Mouse (Mus musculus) cortical plate, adult 2 months (tissue): ENCODE measurements around the gene Slc43a3. TPM values are rescaled to one million over a fixed set of nuclear protein-coding genes. Genes with fewer than 3 reads are reported as not detected.

ENCODE experiments used
- H3K27ac ChIP-seq: fragments of 200-500 bp; 2 replicates; pipeline ENCODE4 v1.5.1; 2012; ENCODE audit warnings: low read length, control low read depth, inconsistent platforms; ENCODE audit not compliant: insufficient read depth
- H3K4me1 ChIP-seq: fragments of 200-500 bp; 2 replicates; pipeline ENCODE4 v1.6.1; 2011; ENCODE audit warnings: low read length; ENCODE audit not compliant: control insufficient read depth, insufficient read depth
- H3K4me3 ChIP-seq: fragments of 200-500 bp; 2 replicates; pipeline ENCODE4 v1.5.1; 2011; ENCODE audit warnings: mild to moderate bottlenecking, low read length, control low read depth; ENCODE audit not compliant: insufficient read depth
- CTCF ChIP-seq: fragments of 200-500 bp; IDR thresholded peaks from 2 replicates; pipeline ENCODE4 v1.5.1; 2011; ENCODE audit warnings: mild to moderate bottlenecking, control low read depth, low read length; ENCODE audit not compliant: insufficient read depth; ENCODE audit errors: extremely low read depth
- POLR2A ChIP-seq: fragments of 200-500 bp; IDR thresholded peaks from 2 replicates; pipeline ENCODE4 v1.6.1; 2011; ENCODE audit warnings: mild to moderate bottlenecking, low read length, control low read depth; ENCODE audit not compliant: insufficient read depth; ENCODE audit errors: extremely low read depth
- polyA plus RNA-seq: library from polyadenylated mRNA; depleted of rRNA; stranded (reverse); fragments of >200 nt; gene quantifications from 2 replicates; pipeline ENCODE4 v1.2.3, GENCODE M21; 2012; rRNA removed

The Slc43a3 gene
- polyA plus RNA-seq, 1 experiment: 0.92 TPM

GRCm38 (mm10) chr2:84975580-84975979, 39.2 kb downstream of the Slc43a3 start:
- Histone ChIP-seq H3K4me3 (no peak overlapping the region), H3K27ac (no peak overlapping the region), H3K4me1 (no peaks in the 10 kb centered on the region)
- TF ChIP-seq POLR2A (no peak), CTCF (no peak)

- Histone ChIP-seq H3K27ac (no peak within 1 kb of the TSS), H3K4me3 (no peak within 1 kb of the TSS), H3K4me1 (no peaks in the 10 kb centered on the region)
- TF ChIP-seq CTCF (no peak), POLR2A (no peak)
Measured at GRCm38 (mm10) chr2:84980188-84980587, 43.8 kb downstream of the Slc43a3 start, which contains the start of gene Prg2. Prg2 (plus strand) TSS chr2:84980461.

GRCm38 (mm10) chr2:84987930-84988329, 51.6 kb downstream of the Slc43a3 start, which contains the start of gene Prg3:
Prg3 (plus strand) TSS chr2:84988215.
- no peaks in the 10 kb centered on the region for H3K4me1 ChIP-seq
- H3K4me3 ChIP-seq: no peak within 1 kb of the TSS
- TF ChIP-seq POLR2A (no peak), CTCF (no peak)
- H3K27ac ChIP-seq: no peak within 1 kb of the TSS

GRCm38 (mm10) chr2:84996376-84996775, 60.0 kb downstream of the Slc43a3 start:
- TF ChIP-seq CTCF: no peak
- TF ChIP-seq POLR2A: no peak
- H3K27ac ChIP-seq: no peak overlapping the region
- H3K4me3 ChIP-seq: no peak overlapping the region
- H3K4me1 ChIP-seq: no peaks in the 10 kb centered on the region

- no peak overlapping the region for H3K4me3 ChIP-seq
- H3K4me1 ChIP-seq: 0 out of 2 replicates have a peak, but pooled peaks cover 1% of the 10 kb centered on the region
- H3K27ac ChIP-seq: no peak overlapping the region
- no peak for TF ChIP-seq POLR2A
- no peak for TF ChIP-seq CTCF
Measured at GRCm38 (mm10) chr2:84999486-85000181, 63.3 kb downstream of the Slc43a3 start.

- H3K27ac ChIP-seq: no peak overlapping the region
- 0 out of 2 replicates have a peak, but pooled peaks cover 1% of the 10 kb centered on the region for H3K4me1 ChIP-seq
- TF ChIP-seq POLR2A (no peak), CTCF (no peak)
- H3K4me3 ChIP-seq: no peak overlapping the region
Measured at GRCm38 (mm10) chr2:85001497-85001896, 65.1 kb downstream of the Slc43a3 start.

- 0 out of 2 replicates have a peak, but pooled peaks cover 1% of the 10 kb centered on the region for H3K4me1 ChIP-seq
- H3K27ac ChIP-seq: no peak overlapping the region
- no peak for TF ChIP-seq POLR2A
- TF ChIP-seq CTCF: no peak
- no peak overlapping the region for H3K4me3 ChIP-seq
Measured at GRCm38 (mm10) chr2:85002575-85002974, 66.2 kb downstream of the Slc43a3 start.

- Histone ChIP-seq H3K4me1 (0 out of 2 replicates have a peak, but pooled peaks cover 1% of the 10 kb centered on the region), H3K4me3 (no peak overlapping the region), H3K27ac (0 out of 2 replicates have a peak overlapping the region, but pooled peaks have one; percentile 6)
- TF ChIP-seq CTCF (no peak), POLR2A (no peak)
Measured at GRCm38 (mm10) chr2:85004341-85004740, 68.0 kb downstream of the Slc43a3 start.

- H3K4me1 ChIP-seq: 0 out of 2 replicates have a peak, but pooled peaks cover 1% of the 10 kb centered on the region
- no peak overlapping the region for H3K27ac ChIP-seq
- H3K4me3 ChIP-seq: no peak overlapping the region
- TF ChIP-seq POLR2A (no peak), CTCF (no peak)
Measured at GRCm38 (mm10) chr2:85006600-85006999, 70.2 kb downstream of the Slc43a3 start.

GRCm38 (mm10) chr2:85007729-85008128, 71.3 kb downstream of the Slc43a3 start:
- Histone ChIP-seq H3K4me1 (peaks cover 1% of the 10 kb centered on the region; the same call in 1 of the 2 replicates), H3K4me3 (no peak overlapping the region), H3K27ac (no peak overlapping the region)
- no peak for TF ChIP-seq POLR2A
- peak; percentile 35; the same call in 1 of the 2 replicates for TF ChIP-seq CTCF

Other genes with a start within 250 kb of the Slc43a3 start
- 27.5 and 29.7 TPM in 2 replicates for gene Zdhhc5, start 221.4 kb upstream of the Slc43a3 start, polyA plus RNA-seq
- gene Clp1, start 209.2 kb upstream of the Slc43a3 start, polyA plus RNA-seq: 9.0 and 10.0 TPM in 2 replicates
- gene Ypel4, start 202.5 kb upstream of the Slc43a3 start, polyA plus RNA-seq: 129 and 156 TPM in 2 replicates
- gene Gm19426, start 192.9 kb upstream of the Slc43a3 start, polyA plus RNA-seq: 1.4 and 2.0 TPM in 2 replicates
- 11.2 and 13.6 TPM in 2 replicates for gene Serping1, start 161.1 kb upstream of the Slc43a3 start, polyA plus RNA-seq
- 9.4 and 12.1 TPM in 2 replicates for gene Ube2l6, start 137.8 kb upstream of the Slc43a3 start, polyA plus RNA-seq
- not detected in 2 replicates for gene Smtnl1, start 113.9 kb upstream of the Slc43a3 start, polyA plus RNA-seq
- gene Timm10, start 109.6 kb upstream of the Slc43a3 start, polyA plus RNA-seq: 82.0 and 85.7 TPM in 2 replicates
- 0.13 and 0.52 TPM in 2 replicates for gene Slc43a1, start 97.7 kb upstream of the Slc43a3 start, polyA plus RNA-seq
- gene Rtn4rl2, start 49.9 kb upstream of the Slc43a3 start, polyA plus RNA-seq: 73.3 and 76.9 TPM in 2 replicates
- gene Prg2, start 43.9 kb downstream of the Slc43a3 start, polyA plus RNA-seq: 0.17 TPM in 1 of 2 replicates, not detected in the other
- not detected in 2 replicates for gene Prg3, start 51.6 kb downstream of the Slc43a3 start, polyA plus RNA-seq
- 92.4 and 110 TPM in 2 replicates for gene Ssrp1, start 100.7 kb downstream of the Slc43a3 start, polyA plus RNA-seq
- 1.7 and 2.2 TPM in 2 replicates for gene P2rx3, start 100.9 kb downstream of the Slc43a3 start, polyA plus RNA-seq
- 55.4 and 62.8 TPM in 2 replicates for gene Tnks1bp1, start 111.4 kb downstream of the Slc43a3 start, polyA plus RNA-seq
- 0.56 and 0.68 TPM in 2 replicates for gene Aplnr, start 199.6 kb downstream of the Slc43a3 start, polyA plus RNA-seq